Mouse (Mus musculus): ENCODE measurements at regions not wholly inside any gene's neighbourhood (a gene's known extent, or its start where the extent isn't known, plus 50 kb on each side); places are given as distances from the start of the nearest gene placed in this dataset.

- no peak for DNase-seq (ENCODE audit: low spot score in 2 of 2)
Measured at GRCm38 (mm10) chr8:125325736-125326135, 243.9 kb downstream of the Sipa1l2 start.

DNA sequence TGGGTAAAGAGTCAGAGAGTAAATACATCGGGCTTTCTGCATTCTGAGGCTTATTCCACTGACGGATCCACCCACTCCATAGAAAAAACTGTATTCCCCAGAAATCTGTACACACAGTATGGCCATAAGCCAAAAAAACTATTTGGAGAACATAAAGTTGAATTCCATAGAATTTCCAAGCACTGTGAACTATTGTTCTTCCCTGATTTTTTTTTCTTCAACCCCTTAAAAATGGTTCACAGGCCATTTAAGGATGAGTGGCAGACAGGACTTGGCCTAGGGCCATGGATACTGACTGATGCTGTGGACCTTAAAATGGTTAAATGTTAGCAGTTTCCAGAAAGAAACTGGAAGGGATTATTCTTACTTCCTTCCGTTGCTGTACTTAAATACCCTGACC, 247.0 kb downstream of the Sipa1l2 start:
- no peak for DNase-seq (ENCODE audit: low spot score in 2 of 2)

DNA sequence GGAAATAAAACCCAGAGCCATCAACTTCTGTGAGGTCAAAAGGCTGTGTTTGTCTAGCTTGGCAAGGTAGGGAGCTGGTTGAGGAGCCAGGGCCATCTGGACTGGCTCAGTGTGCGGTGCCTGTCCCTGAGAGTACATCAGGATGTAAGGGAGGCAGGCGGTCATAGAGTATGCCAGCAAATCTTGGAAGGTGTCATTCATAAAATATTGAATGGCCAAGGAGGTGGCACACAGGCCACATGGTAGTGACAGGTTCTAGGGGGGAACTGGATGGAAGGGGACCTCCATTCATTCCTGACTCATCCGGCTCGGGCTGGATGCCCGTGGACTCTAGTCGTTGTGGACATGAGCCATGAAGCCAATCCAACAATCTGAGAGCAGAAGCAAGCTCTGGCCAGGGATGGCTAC, 252.0 kb downstream of the Sipa1l2 start:
- no peak for DNase-seq (ENCODE audit: low spot score in 2 of 2)

DNA sequence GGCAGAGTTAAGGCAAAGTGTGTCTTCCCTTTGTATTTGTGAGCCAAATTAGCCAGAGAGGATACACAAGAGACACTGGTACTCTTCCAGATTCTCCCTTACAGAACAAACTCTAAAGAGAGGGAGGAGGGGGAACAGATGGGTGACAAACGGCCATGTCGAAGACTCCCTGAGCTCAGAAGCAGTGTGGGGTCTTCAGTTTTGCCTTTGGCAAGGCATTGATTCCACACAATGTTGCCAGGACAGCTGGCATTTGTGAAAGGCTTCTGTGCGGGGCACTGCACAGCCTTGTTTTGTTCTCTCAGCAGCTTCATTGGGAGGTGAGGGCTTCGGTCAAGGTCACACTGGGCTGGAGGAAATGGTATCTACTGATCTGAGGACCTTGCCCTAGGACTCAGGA, 253.9 kb downstream of the Sipa1l2 start:
- DNase-seq (ENCODE audit: low spot score in 2 of 2) = no peak

- DNase-seq (ENCODE audit: low spot score in 2 of 2) = no peak
Measured at GRCm38 (mm10) chr8:125314996-125315395, 254.6 kb downstream of the Sipa1l2 start.

GRCm38 (mm10) chr8:125314221-125314984, 255.2 kb downstream of the Sipa1l2 start:
- no peak for DNase-seq (ENCODE audit: low spot score in 2 of 2)

DNA sequence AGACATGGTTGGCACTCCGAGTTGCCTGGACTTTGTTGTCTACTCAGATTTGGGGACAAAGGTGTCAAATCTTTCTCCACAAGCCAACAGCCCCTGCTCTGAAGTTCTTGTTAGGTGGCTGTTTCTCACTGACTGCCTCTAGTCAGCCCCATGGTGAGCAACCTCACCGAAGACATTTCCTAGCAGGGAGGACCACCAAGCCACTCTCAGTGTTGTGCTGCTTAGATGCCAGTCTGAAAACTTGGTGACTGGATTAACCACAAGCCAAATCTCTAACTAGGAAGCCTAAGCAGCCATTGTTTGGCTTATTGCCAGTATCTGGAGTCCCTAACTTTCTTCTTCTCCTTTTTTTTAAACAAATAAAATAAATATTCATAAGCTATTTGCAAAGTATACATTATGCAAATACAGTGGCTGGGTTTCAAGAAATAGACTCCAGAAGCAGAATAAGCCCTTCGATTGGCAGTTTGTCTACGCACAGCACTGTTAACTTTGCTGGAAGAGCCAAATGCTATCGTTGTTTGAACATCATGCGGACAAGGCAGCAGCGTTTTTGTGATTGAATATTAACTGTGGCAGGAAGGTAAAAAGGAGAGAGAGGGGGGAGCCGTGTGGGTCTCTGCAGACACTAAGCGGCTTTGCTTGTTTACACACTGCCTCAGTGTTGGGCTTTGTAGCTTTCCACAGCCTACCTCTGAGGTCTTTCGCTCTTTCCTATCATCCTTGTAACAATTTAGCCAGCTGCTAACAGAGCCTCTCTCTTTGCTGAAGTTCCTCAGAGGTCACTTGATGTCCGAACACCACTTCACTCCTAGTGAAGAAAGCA, 257.4 kb downstream of the Disc1 start:
- DNase-seq (ENCODE audit: low spot score in 2 of 2) = no peak

All from spleen, postnatal 36 days (tissue).